Mouse (Mus musculus): ENCODE measurements at regions not wholly inside any gene's neighbourhood (a gene's known extent, or its start where the extent isn't known, plus 50 kb on each side); places are given as distances from the start of the nearest gene placed in this dataset.

DNA sequence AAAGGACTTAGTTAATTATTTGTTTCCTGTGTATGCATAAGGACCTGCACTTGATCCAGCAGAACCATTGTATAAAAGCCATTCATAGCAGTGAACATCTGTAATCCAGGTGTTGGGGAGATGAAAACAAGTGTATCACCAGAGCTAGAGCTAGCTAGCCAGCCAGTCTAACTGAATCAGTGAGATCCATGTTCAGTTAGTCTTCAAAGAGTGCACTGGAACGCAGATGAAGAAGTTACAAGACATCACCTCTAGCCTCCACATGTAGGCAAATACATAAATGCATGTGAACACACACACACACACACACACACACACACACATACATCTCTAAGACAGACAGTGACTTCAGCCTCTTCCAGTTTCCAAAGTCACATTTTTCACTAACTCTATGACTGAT, 150.3 kb upstream of the Pitrm1 start:
- DNase-seq = no peak

DNA sequence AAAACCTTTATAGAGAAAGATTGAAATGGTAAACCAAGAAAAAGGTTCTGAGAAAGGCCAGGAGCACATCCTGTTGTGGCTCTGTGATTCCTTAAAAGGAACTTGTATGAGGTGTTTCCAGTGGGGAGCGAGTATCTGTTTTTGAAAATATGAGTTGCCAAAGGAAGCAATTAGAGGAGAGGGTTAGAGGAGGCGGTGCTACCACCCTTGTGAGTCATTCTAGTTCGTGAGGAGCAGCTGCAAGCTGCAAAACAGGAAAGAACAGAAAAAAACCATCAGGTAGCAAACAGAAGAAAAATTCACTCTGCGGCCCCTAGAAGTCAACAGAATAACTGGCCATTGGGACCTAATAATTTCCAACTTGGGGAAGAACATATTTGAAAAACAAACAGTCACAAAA, 116.1 kb upstream of the Pitrm1 start:
- DNase-seq = no peak

DNA sequence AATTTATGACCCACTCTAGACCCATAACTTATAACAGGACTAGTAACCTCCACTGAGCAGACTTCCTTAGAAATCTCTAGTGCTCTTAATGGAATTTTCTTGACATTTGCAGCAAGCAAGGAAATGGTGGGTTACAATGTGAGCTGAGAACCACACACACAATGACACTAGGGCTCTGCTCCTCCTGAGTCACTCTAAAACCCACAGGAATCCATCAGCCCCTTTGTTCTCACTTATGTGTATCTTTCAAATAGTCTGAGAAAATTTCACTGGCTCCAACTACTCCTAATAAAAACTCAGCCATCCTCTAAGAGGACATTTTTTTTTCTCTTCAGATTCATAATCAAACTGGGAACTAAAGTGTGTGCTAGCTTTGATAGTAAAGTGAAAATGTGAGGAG, 101.0 kb upstream of the Pitrm1 start:
- DNase-seq = no peak

- DNase-seq = no peak
Observed at GRCm38 (mm10) chr13:6461363-6461762, 86.6 kb upstream of the Pitrm1 start.

- DNase-seq = no peak
Observed at GRCm38 (mm10) chr13:6465911-6466419, 82.0 kb upstream of the Pitrm1 start.

GRCm38 (mm10) chr13:6469446-6470227, 78.3 kb upstream of the Pitrm1 start:
- DNase-seq = peak; percentile 7

- DNase-seq = no peak
Observed at GRCm38 (mm10) chr13:6470286-6471103, 77.5 kb upstream of the Pitrm1 start.

DNA sequence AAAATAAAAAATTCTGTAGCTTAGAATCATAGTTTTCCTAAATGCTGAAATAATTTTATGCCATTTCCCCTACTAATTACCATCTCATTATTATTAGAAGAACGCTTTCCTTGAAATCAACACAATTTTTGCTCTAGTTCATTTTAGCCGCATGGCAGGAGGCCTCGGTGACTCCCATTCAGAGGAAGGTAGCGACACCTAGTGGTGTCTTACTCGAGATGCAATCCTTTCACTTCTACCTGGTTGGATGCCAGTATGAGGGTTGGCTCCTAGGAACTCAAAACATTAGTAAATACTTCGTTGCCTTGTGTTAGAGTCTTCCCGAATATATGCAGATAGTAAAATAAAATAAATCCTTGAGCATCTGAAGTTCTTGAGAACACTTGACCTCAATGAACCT, 76.3 kb upstream of the Pitrm1 start:
- DNase-seq = peak; percentile 5

DNA sequence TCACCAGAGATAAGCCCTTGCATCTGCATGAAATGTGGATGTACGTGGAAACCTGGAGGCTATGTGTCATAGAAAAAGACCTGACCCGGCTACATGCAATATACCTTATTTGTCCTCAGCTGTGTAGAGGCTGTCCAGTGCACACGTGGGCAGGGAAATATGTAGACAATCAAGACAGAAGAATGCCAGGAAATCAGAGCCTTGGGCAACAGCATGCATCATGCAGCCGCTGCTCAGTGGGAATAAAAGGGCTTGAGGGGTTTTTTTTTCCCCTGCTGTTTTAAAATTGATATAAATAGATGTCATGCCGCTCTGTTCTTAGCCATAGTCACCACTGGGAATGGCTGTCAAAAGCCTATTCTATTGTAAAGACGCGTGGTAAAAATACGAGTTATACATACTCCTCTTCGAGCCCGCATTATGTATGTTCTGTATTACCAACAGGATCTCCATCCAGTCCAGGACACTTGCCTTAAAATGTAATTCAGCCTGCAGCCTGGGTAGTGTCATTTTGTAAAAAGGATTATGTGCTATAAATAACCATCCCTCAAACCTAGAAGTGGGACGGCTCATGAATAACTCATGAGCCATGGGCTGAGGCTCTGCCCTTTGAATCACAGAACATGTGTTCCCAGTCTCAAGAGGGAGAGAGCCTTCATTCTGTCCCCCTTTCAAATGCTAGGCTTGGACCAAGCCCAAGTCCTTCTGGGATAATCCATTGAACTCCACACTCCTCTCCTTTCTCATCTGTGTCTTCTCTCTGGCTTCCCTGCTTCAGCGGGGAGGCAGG, 74.4 kb upstream of the Pitrm1 start:
- no peak for DNase-seq

GRCm38 (mm10) chr13:6479667-6480066, 68.3 kb upstream of the Pitrm1 start:
- DNase-seq = no peak

DNA sequence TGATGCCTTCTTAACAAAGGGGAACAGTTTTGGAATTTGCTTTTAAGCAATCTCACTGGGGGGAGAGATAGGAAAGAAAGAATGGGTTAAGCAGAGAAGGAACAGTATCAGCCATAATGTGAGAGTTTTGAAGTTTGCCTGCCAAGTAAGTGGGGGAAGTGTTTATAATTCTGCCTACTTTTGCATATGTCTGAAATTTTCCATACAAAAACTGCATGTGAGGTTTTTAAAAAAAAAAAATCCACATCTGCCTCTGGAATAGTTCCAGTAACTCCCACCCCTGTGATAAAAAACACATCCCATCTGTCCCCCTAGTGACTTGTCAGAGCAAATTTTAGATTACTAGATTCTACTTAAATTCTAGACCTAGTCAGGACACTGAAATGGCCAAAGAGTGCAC, 63.5 kb upstream of the Pitrm1 start:
- no peak for DNase-seq

DNA sequence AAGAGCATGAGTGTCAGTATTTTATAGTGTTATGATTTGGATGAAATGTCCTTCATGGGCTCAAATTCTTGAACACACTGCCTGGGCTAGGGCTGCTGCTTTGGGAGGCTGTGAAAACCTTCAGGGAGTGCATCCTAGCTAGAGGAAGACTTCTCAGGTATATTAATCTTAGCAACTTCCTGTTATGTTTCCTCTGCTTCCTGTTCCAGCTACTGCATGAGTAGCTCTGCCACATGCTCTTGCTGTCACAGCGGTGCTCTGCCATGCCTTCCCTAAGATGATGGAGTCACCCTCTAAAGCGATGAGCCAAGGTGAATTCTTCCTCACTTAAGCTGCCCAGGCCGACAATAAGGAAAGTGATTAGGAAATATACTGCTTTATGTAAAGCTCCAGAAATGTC, 60.1 kb upstream of the Pitrm1 start:
- no peak for DNase-seq

GRCm38 (mm10) chr13:6492916-6493619, 54.9 kb upstream of the Pitrm1 start:
- DNase-seq = no peak

Small RNA genes lying in the stretch of these regions (microRNA-seq; reads per million reads assigned to microRNA genes)
- gene Gm26259 = 0 reads per million in 2 experiments

Measured in adrenal gland, adult 8-10 months (tissue).